Mouse (Mus musculus): ENCODE data around the gene Gm7861.
"Not testable (repeated sequence)": the region's sequence is repeated elsewhere in the genome, so short reads cannot be mapped to it uniquely, and the experiment has no call there.

The Gm7861 gene

GRCm38 (mm10) chr8:21594408-21594807 lies at the start of gene Gm7861:
Gene Gm7861 (minus strand): TSS chr8:21594508.
- DNase-seq (ENCODE audit: extremely low read depth, low read depth, low spot score), result not testable (repeated sequence)

GRCm38 (mm10) chr8:21617883-21618282 lies 23.6 kb upstream of the Gm7861 start, which contains the start of gene Defa26:
Gene Defa26 (plus strand): TSS chr8:21618183.
- DNase-seq (ENCODE audit: extremely low read depth, low read depth, low spot score), result not testable (repeated sequence)

- not testable (repeated sequence) for DNase-seq (ENCODE audit: extremely low read depth, low read depth, low spot score)
Measured at GRCm38 (mm10) chr8:21582706-21583105, 11.6 kb downstream of the Gm7861 start, which contains the start of gene Defa28. Gene Defa28 (plus strand): TSS chr8:21583006.

- DNase-seq (ENCODE audit: extremely low read depth, low read depth, low spot score), result not testable (repeated sequence)
Measured at GRCm38 (mm10) chr8:21565086-21565485, 29.2 kb downstream of the Gm7861 start, which contains the start of gene Defa37. Gene Defa37 (plus strand): TSS chr8:21565386.
